Mouse (Mus musculus): Measurements from ENCODE around the gene Exoc6b.

GRCm38 (mm10) chr6:84875869-84876268, 193.4 kb downstream of the Exoc6b start:
- TF ChIP-seq CTCF (IDR thresholded peaks at IDR 0.05) = no peak
- TF ChIP-seq POLR2A (IDR thresholded peaks at IDR 0.05; ENCODE audit: insufficient read depth, low read depth, low read length) = no peak
- TF ChIP-seq EP300 (IDR thresholded peaks at IDR 0.05; ENCODE audit: insufficient read depth, low read depth, low read length) = no peak

All from heart, adult 2 months (tissue).